Mouse (Mus musculus) midbrain, embryonic 13.5 days (tissue): Measurements from ENCODE around the gene Lrrc7. TPM values are rescaled to one million over a fixed set of nuclear protein-coding genes. Genes with fewer than 3 reads are reported as not detected.

Source experiments
- ATAC-seq: fragments of 200-750 bp; cut with Nextera tagmentation; 2 replicates; pipeline ENCODE4 v1.8.0; 2017; ENCODE audit warnings: mild to moderate bottlenecking, moderate TSS enrichment, moderate library complexity
- H3K27ac ChIP-seq: fragments of 300-500 bp; sonication (generic); 2 replicates; pipeline ENCODE4 v1.5.1; 2015; ENCODE audit warnings: inconsistent platforms, mild to moderate bottlenecking, moderate library complexity
- H3K27me3 ChIP-seq: fragments of 300-500 bp; sonication (generic); 2 replicates; pipeline ENCODE4 v1.6.1; 2015; ENCODE audit warnings: mild to moderate bottlenecking, inconsistent platforms
- H3K36me3 ChIP-seq: fragments of 300-500 bp; sonication (generic); 2 replicates; pipeline ENCODE4 v1.6.1; 2015; ENCODE audit warnings: mild to moderate bottlenecking, inconsistent platforms
- H3K4me1 ChIP-seq: fragments of 300-500 bp; sonication (generic); replicated peaks from 2 replicates; pipeline ENCODE4 v1.6.1; 2015; ENCODE audit warnings: inconsistent platforms
- H3K4me2 ChIP-seq: fragments of 300-500 bp; sonication (generic); replicated peaks from 2 replicates; pipeline ENCODE4 v1.6.1; 2015; ENCODE audit warnings: moderate library complexity, mild to moderate bottlenecking, inconsistent platforms
- H3K4me3 ChIP-seq: fragments of 300-500 bp; sonication (generic); replicated peaks from 2 replicates; pipeline ENCODE4 v1.5.1; 2015; ENCODE audit warnings: mild to moderate bottlenecking, inconsistent platforms
- H3K9ac ChIP-seq: fragments of 300-500 bp; sonication (generic); replicated peaks from 2 replicates; pipeline ENCODE4 v1.6.1; 2015; ENCODE audit warnings: mild to moderate bottlenecking, inconsistent platforms
- H3K9me3 ChIP-seq: fragments of 300-500 bp; sonication (generic); 2 replicates; pipeline ENCODE4 v1.6.1; 2016; ENCODE audit warnings: mild to moderate bottlenecking, inconsistent platforms
- WGBS: fragments of 180-500 bp; shearing (Covaris S2); methylation state at CpG from one replicate; pipeline ENCODE4 v1.1.7; 2015; 5-methylcytosine and 5-hydroxymethylcytosine counted together
- polyA plus RNA-seq: library from polyadenylated mRNA; unstranded; fragments of >200 nt; fragmentation: Nextera tagmentation; extraction: Ambion mirVana; gene quantifications from 2 replicates; pipeline ENCODE4 v1.2.1, GENCODE M21; 2015

Lrrc7 gene
- polyA plus RNA-seq = 8.3 and 9.2 TPM in 2 replicates

GRCm38 (mm10) chr3:158561987-158562360 lies at the start of gene Lrrc7:
Gene Lrrc7, minus strand, starts transcription at chr3:158562221.
- Histone ChIP-seq H3K27ac (peak within 1 kb of the TSS; percentile 92), H3K4me3 (peak within 1 kb of the TSS; percentile 85), H3K9me3 (no peaks in the 10 kb centered on the region), H3K27me3 (peaks cover 11% of the 10 kb centered on the region; the same call in 1 of the 2 replicates), H3K4me1 (peaks cover 11% of the 10 kb centered on the region; the same call in 1 of the 2 replicates), H3K36me3 (no peaks in the 10 kb centered on the region), H3K4me2 (peak within 1 kb of the TSS; percentile 83), H3K9ac (peak within 1 kb of the TSS; percentile 93)
- WGBS = under 1% methylated on average over 28 of the region's 28 CpGs
- ATAC-seq = peak; percentile 93

DNA sequence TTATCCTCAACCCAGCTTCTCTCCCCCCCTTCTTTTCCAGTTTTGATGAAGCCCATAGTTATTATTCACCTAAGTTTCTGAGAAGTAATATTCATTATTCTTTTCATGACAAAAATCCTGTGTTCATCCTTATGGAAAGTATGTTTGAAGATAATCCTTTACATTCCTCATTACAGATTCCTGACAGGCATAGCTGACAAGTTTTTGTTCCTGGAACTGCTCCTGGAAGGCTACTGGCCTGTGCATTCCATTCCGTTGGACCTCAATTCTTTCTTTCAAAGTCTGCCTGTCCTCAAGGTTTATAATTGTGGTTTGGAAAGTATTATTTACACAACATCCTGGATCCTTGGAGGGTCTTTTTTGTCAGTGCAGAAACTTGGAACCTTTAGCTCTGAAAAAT lies 45.0 kb upstream of the Lrrc7 start:
- WGBS = 18% methylated on average over 1 of the region's 1 CpGs
- H3K4me3 ChIP-seq = no peak overlapping the region
- no peaks in the 10 kb centered on the region for H3K27me3 ChIP-seq
- H3K9me3 ChIP-seq = no peaks in the 10 kb centered on the region
- no peak overlapping the region for H3K27ac ChIP-seq
- H3K36me3 ChIP-seq = no peaks in the 10 kb centered on the region
- no peaks in the 10 kb centered on the region for H3K4me1 ChIP-seq
- H3K9ac ChIP-seq = no peak overlapping the region
- H3K4me2 ChIP-seq = no peak overlapping the region
- ATAC-seq = no peak

GRCm38 (mm10) chr3:158605274-158605673 lies 43.3 kb upstream of the Lrrc7 start:
- Histone ChIP-seq H3K27me3 (no peaks in the 10 kb centered on the region), H3K4me1 (no peaks in the 10 kb centered on the region), H3K4me2 (no peak overlapping the region), H3K36me3 (no peaks in the 10 kb centered on the region), H3K27ac (no peak overlapping the region), H3K9me3 (no peaks in the 10 kb centered on the region), H3K9ac (no peak overlapping the region), H3K4me3 (no peak overlapping the region)
- ATAC-seq = no peak

- WGBS = under 1% methylated on average over 55 of the region's 55 CpGs
- peak overlapping the region; percentile 92 for H3K27ac ChIP-seq
- peak overlapping the region; percentile 93 for H3K9ac ChIP-seq
- no peaks in the 10 kb centered on the region for H3K9me3 ChIP-seq
- peak overlapping the region; percentile 83 for H3K4me2 ChIP-seq
- no peaks in the 10 kb centered on the region for H3K36me3 ChIP-seq
- H3K27me3 ChIP-seq = peaks cover 11% of the 10 kb centered on the region; the same call in 1 of the 2 replicates
- ATAC-seq = peak; percentile 84
- H3K4me3 ChIP-seq = peak overlapping the region; percentile 85
- H3K4me1 ChIP-seq = peaks cover 17% of the 10 kb centered on the region
Observed at GRCm38 (mm10) chr3:158561256-158561986, 600 bp downstream of the Lrrc7 start.

- Histone ChIP-seq H3K9me3 (no peaks in the 10 kb centered on the region), H3K4me3 (peak overlapping the region; percentile 85), H3K9ac (peak overlapping the region; percentile 93), H3K36me3 (no peaks in the 10 kb centered on the region), H3K27ac (peak overlapping the region; percentile 92), H3K4me1 (peaks cover 19% of the 10 kb centered on the region), H3K4me2 (peak overlapping the region; percentile 83), H3K27me3 (peaks cover 11% of the 10 kb centered on the region; the same call in 1 of the 2 replicates)
- 0% methylated on average over 16 of the region's 16 CpGs for WGBS
- peak; percentile 41 for ATAC-seq
Observed at GRCm38 (mm10) chr3:158560891-158561255, 1.1 kb downstream of the Lrrc7 start.

DNA sequence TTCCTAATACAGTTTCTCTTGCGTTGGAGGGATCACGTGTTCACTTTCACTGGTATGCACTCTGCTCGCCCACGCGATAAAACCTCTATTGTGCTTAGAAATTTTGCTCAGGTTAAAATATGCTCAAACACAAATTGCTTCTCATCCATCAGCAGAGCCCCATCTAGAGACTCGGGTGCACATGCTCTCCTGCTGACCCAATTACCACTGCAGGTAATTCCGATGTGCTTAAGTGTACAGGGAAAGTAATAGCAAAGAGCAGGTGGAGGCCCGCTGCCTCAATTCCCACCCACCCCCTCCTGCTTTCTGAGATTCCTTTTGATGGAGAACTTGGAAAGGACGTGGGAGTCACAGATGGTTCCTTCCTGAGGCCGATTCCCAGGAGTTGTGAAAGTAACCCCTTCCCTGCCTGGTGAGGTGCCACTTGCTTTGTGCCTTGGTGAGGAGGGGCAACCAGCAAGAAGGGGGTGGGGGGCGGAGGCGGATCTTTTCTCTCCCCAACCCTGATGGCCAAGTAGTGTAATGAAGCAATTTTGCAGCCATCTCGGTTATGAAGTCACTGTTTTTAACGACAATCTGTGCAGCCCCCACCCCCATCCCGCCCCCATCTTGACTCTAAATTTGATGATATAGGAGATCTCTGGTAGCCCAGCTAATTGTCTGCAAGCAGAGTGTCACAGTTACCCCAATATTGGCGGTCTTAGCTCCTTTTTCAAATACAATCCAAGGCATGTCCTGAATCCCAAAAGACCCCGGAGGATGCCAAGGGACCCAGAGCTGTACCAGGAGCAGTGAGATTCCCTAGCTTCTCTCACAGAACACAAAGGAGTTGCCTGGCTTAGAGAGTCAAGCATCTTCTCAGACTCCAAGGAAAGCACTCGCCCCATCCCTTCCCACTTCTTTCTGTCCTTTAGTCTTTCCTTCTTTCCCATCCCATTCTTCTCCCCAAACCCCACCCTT lies 2.0 kb downstream of the Lrrc7 start:
- peak; percentile 10 for ATAC-seq
- Histone ChIP-seq H3K36me3 (no peaks in the 10 kb centered on the region), H3K4me1 (peaks cover 19% of the 10 kb centered on the region), H3K27ac (peak overlapping the region; percentile 92), H3K4me2 (peak overlapping the region; percentile 83), H3K9ac (peak overlapping the region; percentile 93), H3K9me3 (no peaks in the 10 kb centered on the region), H3K27me3 (peaks cover 11% of the 10 kb centered on the region; the same call in 1 of the 2 replicates), H3K4me3 (peak overlapping the region; percentile 85)
- WGBS = 2% methylated on average over 18 of the region's 18 CpGs

- peak overlapping the region; percentile 85 for H3K4me3 ChIP-seq
- H3K27me3 ChIP-seq = peaks cover 11% of the 10 kb centered on the region; the same call in 1 of the 2 replicates
- H3K27ac ChIP-seq = peak overlapping the region; percentile 92
- 18% methylated on average over 5 of the region's 5 CpGs for WGBS
- peaks cover 19% of the 10 kb centered on the region for H3K4me1 ChIP-seq
- no peak for ATAC-seq
- H3K9ac ChIP-seq = peak overlapping the region; percentile 93
- no peaks in the 10 kb centered on the region for H3K9me3 ChIP-seq
- no peaks in the 10 kb centered on the region for H3K36me3 ChIP-seq
- peak overlapping the region; percentile 83 for H3K4me2 ChIP-seq
Observed at GRCm38 (mm10) chr3:158559131-158559658, 2.8 kb downstream of the Lrrc7 start.

- Histone ChIP-seq H3K4me2 (peak overlapping the region; percentile 83), H3K27ac (no peak overlapping the region), H3K36me3 (no peaks in the 10 kb centered on the region), H3K9me3 (no peaks in the 10 kb centered on the region), H3K4me3 (peak overlapping the region; percentile 85), H3K9ac (no peak overlapping the region), H3K27me3 (peaks cover 10% of the 10 kb centered on the region; the same call in 1 of the 2 replicates), H3K4me1 (peaks cover 19% of the 10 kb centered on the region)
- no peak for ATAC-seq
Observed at GRCm38 (mm10) chr3:158558631-158559030, 3.4 kb downstream of the Lrrc7 start.

- Histone ChIP-seq H3K9me3 (no peaks in the 10 kb centered on the region), H3K36me3 (no peaks in the 10 kb centered on the region), H3K4me2 (no peak overlapping the region), H3K9ac (no peak overlapping the region), H3K4me1 (peaks cover 8% of the 10 kb centered on the region; the same call in 1 of the 2 replicates), H3K27me3 (no peaks in the 10 kb centered on the region), H3K4me3 (no peak overlapping the region), H3K27ac (no peak overlapping the region)
- ATAC-seq = peak; percentile 68
Observed at GRCm38 (mm10) chr3:158554280-158554679, 7.7 kb downstream of the Lrrc7 start.

- Histone ChIP-seq H3K27me3 (no peaks in the 10 kb centered on the region), H3K36me3 (no peaks in the 10 kb centered on the region), H3K9ac (no peak overlapping the region), H3K27ac (no peak overlapping the region), H3K9me3 (no peaks in the 10 kb centered on the region), H3K4me2 (no peak overlapping the region), H3K4me1 (peaks cover 8% of the 10 kb centered on the region; the same call in 1 of the 2 replicates), H3K4me3 (no peak overlapping the region)
- no peak for ATAC-seq
- 84% methylated on average over 5 of the region's 5 CpGs for WGBS
Observed at GRCm38 (mm10) chr3:158552105-158552504, 9.9 kb downstream of the Lrrc7 start.

GRCm38 (mm10) chr3:158543481-158543880 lies 18.5 kb downstream of the Lrrc7 start:
- H3K27me3 ChIP-seq = no peaks in the 10 kb centered on the region
- no peak overlapping the region for H3K9ac ChIP-seq
- no peak for ATAC-seq
- H3K36me3 ChIP-seq = no peaks in the 10 kb centered on the region
- WGBS = 84% methylated on average over 3 of the region's 3 CpGs
- H3K4me3 ChIP-seq = no peak overlapping the region
- no peaks in the 10 kb centered on the region for H3K9me3 ChIP-seq
- H3K4me1 ChIP-seq = no peaks in the 10 kb centered on the region
- no peak overlapping the region for H3K27ac ChIP-seq
- H3K4me2 ChIP-seq = no peak overlapping the region

DNA sequence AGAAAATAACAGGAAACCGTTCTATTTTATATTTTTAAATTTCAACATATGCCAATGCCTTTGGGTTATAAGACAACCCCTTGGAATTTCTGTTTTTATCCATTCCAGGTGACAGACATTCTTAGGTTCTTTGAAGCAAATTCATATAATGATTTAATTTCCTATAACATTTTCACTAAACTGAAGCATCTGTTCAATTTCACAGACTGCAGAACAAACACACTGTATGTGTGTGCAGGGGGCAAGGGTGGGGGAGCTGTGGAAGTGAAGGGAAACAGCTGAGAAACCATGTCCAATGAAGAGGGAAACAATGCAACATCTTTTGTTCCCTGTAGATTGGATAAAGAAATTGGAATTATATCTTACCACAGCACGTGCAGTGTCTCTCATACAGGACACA lies 29.2 kb downstream of the Lrrc7 start:
- Histone ChIP-seq H3K9me3 (no peaks in the 10 kb centered on the region), H3K4me1 (no peaks in the 10 kb centered on the region), H3K27ac (no peak overlapping the region), H3K4me2 (no peak overlapping the region), H3K27me3 (no peaks in the 10 kb centered on the region), H3K4me3 (no peak overlapping the region), H3K36me3 (no peaks in the 10 kb centered on the region), H3K9ac (no peak overlapping the region)
- ATAC-seq = no peak
- 76% methylated on average over 2 of the region's 2 CpGs for WGBS
